Mouse (Mus musculus) thymus, postnatal 14 days (tissue): ENCODE data around the gene Phxr2.

Experiments
- DNase-seq: peaks from one replicate; pipeline ENCODE4 v3.0.0; 2021

The Phxr2 gene

GRCm38 (mm10) chr10:99132189-99132588 is 6.1 kb upstream of the Phxr2 start:
- DNase-seq, result peak; percentile 90

- peak; percentile 40 for DNase-seq
Observed at GRCm38 (mm10) chr10:99131298-99131697, 5.2 kb upstream of the Phxr2 start.

DNA sequence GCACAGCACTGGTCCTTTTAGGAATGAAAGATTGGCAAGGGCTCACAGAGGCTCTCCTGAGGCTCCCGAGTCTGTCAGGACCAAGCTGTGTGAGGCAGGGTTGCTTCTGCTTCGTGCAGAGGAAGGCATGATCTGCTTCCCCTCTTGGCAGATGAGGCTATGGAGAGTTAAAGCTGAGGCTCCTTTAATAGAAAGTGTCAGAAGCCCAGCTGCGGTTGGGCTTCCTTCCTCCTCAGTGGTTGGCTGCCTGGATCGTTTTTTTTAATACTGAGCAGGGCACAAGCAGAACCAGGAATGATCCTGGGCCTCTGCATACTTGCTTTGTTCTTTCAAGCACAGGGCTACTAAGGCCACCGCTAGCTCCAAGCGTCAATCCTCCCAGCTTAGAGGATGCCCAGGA is 4.5 kb upstream of the Phxr2 start:
- DNase-seq, result peak; percentile 43

DNA sequence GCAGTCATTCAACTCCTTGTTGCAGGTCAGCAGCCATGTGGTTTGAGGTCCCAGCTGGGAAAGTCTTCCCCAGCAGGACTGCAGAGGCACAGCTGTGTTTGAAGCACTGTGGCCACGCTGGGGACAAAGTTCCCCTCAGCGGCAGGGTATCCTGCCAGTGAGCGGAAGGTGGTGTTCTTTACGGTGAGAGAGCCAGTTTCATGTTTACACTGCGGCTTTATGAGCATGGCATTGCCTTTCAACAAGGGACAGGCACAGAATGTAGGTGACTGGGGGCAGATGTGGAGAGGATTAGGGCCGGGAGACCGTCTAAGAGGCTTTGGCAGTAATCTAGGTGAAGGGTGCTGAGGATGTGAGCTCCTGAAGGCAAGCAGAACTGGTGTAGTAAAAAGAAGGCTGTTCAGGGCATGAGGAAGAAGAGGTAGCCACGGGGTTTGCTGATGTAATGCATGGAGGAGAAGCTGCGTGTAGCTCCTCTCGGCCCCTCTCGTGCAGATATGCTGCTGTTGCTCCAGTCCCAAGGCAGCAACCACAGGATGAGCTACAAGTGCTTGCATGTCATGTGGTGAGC is 1.7 kb upstream of the Phxr2 start:
- DNase-seq, result peak; percentile 72

DNA sequence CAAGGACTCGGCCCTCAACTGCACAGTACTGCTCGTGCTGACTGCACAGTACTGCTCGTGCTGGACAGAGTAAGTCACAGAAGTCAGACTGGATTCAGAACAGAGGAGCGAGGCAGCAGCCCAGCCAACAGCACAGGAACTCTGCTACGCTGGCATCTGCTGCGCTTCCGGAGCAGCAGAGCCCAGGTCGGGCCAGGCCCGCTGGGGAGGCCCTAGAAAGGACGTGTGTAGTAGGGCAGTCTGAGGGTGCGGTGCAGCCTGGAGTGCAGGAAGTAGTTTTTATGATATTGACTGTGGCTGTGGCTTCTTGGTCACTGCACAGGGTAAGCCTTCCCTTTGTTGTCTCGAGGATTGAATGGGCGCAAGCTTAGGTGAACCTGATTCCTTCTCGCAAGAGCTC is 829 bp upstream of the Phxr2 start:
- peak; percentile 84 for DNase-seq

DNA sequence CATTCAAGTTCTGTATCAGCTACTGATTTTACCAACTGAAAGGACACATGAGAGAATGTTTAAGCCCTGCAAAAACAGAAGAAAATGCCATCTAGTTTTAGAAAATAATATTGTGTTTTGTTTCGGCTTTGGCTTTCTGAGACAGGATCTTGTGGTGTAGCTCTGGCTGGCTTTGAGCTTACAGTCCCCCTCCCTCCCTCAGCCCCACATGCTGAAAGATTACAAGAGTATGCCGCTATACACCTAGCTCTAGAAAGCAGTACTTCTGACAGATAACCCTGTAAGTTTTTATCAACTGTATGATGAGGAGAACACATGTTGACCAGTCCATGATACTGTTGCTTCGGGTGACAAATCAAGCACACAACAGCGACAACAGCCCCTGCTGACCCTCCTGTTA is 6.7 kb downstream of the Phxr2 start:
- DNase-seq, result peak; percentile 76

- peak; percentile 50 for DNase-seq
Observed at GRCm38 (mm10) chr10:99118697-99119096, 7.4 kb downstream of the Phxr2 start.

- DNase-seq, result peak; percentile 4
Observed at GRCm38 (mm10) chr10:99117876-99118275, 8.2 kb downstream of the Phxr2 start.

- peak; percentile 44 for DNase-seq
Observed at GRCm38 (mm10) chr10:99116650-99117615, 9.2 kb downstream of the Phxr2 start.

GRCm38 (mm10) chr10:99116237-99116632 is 9.9 kb downstream of the Phxr2 start:
- DNase-seq, result no peak

DNA sequence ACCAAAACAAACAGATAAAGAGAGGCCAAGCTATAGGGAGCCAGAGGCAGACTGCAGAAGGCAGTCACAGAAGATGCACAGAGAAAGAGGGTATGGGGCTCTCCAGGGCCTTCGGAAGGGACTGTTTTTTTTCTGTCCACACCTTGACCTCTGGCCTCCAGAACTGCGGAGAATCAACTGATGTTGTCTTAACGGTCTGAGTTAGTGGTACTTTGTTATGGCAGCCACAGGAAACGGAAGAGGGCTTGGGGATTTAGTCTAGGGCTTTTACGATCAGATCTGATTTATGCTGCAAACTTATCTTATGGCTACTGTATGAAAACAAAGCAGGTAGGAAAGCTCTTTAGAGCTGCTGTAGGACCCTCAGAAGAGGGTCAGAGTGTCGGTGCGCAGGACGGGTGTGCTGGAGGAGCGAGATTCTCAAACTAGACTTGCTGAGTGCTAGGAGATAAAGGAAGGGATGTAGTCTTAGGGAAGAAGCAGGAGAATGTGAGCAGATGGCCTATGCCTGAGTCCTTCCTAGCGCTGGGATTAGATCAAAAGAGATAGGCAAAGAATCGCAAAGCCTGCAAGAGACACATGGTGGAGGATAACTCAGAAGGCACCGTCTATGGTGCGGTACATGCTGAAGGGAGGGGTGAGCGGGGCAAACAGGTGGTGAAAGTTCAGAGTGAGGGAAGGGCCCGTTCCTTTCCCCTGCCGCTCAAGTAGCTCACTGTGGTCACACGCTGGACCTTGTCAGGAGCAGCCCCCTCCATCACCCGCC is 10.5 kb downstream of the Phxr2 start:
- peak; percentile 57 for DNase-seq

DNA sequence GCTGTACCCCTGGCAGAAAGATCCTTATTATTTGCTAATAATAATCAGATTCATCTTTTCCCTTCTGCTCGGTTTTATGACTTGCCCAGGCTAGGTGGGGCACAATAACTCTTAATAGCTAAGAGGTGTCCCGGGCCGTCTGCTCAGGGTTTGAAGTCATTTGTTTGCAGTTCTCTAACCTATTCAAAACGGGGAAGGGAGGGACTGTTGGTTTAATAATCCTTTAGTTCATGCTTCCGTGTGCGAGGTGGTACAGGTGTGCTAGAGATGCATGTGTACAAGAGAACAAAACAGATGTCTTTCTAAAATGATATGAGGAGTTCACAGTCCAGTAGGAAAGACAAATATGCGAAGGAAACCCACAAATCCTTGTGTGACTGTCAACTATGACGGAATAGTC is 11.8 kb downstream of the Phxr2 start:
- DNase-seq, result no peak

- no peak for DNase-seq
Observed at GRCm38 (mm10) chr10:99113533-99113932, 12.6 kb downstream of the Phxr2 start.

- peak; percentile 32 for DNase-seq
Observed at GRCm38 (mm10) chr10:99108431-99108982, 17.6 kb downstream of the Phxr2 start.

- DNase-seq, result peak; percentile 88
Observed at GRCm38 (mm10) chr10:99107964-99108363, 18.2 kb downstream of the Phxr2 start, which contains the start of gene Galnt4. Gene Galnt4, plus strand, starts transcription at chr10:99108159.

DNA sequence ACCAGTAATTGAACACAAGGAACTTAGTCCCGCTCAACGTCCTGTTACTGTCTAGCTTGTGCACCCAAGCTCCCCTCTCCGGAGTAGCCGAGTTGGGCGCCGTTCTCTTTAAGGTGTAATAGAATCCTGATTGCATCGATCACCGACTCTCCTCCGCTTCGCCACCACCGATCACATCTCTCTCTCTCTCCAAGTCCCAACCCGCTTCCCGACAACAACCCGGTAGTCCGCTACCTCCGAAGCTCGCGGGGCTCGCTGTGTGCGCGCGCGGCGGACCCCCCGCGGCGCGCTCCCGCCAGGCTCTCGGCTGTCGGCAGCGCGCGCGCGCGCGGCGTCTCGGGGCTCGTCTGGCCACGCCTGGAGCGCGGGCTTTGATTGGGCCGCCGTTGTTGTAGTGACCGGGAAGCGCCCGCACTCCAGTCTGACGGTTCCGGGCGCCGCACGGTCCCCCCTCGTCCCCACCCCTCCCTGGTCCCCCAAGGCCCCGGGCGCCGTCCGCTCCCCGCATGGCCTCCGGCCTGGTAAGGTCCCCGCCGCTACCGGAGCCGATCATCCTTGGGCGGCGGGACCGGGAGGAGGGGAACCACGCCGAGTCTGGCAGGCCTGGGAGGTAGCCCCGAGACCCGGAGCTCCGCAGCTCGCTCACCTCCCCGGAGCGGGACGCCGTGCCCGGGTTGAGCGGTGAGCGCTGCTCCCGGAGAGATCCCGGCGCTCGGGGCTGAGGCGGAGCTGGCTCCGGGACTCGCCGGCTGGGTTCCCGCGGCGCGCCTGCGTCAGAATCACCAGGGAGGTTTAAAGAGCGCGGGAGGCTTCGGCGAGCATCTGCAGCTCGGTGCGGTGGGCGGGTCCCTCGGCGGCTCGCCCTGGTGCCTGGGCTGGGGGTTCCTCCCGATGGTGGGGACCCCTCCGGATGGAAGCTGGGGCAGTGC is 19.2 kb downstream of the Phxr2 start, which contains the start of gene Poc1b:
Poc1b (plus strand) TSS at position 334 of the 929 bp plus-strand sequence.
- peak; percentile 90 for DNase-seq

DNA sequence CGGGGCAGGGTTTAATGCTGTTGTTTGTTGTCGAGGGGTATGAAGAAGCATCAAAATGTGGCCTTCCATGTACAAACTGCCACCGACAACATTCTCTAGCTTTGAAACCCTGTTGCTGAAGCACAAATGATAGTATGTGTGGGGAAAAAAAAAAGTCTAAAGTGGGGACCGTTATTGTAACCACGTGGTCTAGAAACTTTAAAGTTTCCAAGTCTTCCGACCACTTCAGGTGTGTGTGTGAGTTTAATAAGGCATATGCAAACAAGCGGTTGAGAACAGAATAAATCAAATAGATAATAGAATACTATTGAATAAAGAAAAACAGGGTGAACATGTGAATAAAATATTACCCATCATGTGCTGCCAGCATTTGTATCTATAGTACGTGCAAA is 19.8 kb downstream of the Phxr2 start:
- DNase-seq, result no peak

- no peak for DNase-seq
Observed at GRCm38 (mm10) chr10:99105522-99105921, 20.6 kb downstream of the Phxr2 start.

DNA sequence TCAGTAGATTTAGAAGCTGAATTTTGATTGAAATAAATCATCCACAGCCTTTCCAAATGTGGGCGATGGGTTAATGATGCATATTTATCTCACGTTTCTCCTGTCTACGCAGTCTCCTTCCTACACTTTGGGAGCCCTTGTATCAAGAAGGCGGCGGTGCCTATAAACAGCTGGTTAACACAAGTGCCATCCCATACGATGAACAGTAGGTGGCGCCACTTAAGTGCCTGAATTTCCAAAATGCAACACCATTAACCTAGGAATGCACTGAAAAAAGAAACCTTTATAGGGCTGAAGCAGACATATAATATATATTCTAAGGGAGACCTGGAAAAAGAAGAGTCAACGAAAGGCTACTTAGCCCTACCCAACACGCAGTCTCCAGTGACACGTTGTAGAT is 28.8 kb downstream of the Phxr2 start:
- DNase-seq, result peak; percentile 75

DNA sequence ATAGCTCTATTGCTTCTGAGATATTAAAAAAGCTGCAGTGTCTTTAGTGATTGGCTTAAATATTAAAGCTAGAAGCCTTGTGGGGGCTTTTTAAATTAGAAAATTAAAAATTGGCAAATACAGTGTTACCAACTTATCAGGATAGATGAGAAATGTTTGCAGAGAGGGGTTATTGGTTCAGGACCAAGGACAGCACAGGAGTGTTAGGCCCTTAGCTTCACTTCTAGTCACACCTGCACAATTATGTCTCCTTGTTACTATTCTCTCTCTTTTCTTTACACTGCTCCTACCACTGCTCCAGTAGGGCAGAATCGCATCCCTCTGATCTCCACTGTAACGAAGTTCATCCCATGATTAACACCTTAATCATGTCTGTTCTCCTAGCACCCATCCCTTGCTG is 31.0 kb downstream of the Phxr2 start:
- no peak for DNase-seq

- no peak for DNase-seq
Observed at GRCm38 (mm10) chr10:99093364-99093763, 32.8 kb downstream of the Phxr2 start.

DNA sequence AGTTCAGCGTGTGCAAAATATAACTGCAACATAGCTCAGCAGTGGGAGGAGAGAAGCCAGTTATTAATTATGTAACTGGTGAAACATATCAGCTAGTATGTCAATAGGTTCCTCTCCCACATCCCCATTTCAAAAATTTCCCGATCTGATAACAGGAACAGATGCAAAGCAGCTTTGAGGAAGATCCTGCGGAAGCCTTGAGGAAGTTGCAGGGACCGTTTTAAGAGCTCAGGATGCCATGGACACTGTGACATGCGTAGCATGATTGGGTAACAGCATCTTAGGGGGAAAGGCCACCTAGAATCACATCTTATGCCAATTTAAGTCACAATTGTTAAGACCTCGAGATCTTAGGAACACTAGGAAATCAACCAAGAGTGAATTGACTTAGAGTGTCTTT is 36.2 kb downstream of the Phxr2 start:
- no peak for DNase-seq
